Mouse (Mus musculus): ENCODE measurements around the gene Itgal.
"Not testable (repeated sequence)": the region's sequence is repeated elsewhere in the genome, so short reads cannot be mapped to it uniquely, and the experiment has no call there.

Itgal gene

GRCm38 (mm10) chr7:127296098-127296497 is at the start of gene Itgal:
Gene Itgal, plus strand, starts transcription at chr7:127296260.
- DNase-seq, result no peak

- DNase-seq, result not testable (repeated sequence)
Observed at GRCm38 (mm10) chr7:127250511-127250910, 45.5 kb upstream of the Itgal start.

GRCm38 (mm10) chr7:127252414-127252813 is 43.6 kb upstream of the Itgal start:
- no peak for DNase-seq

GRCm38 (mm10) chr7:127253341-127253740 is 42.7 kb upstream of the Itgal start:
- DNase-seq, result no peak

GRCm38 (mm10) chr7:127253821-127254769 is 42.0 kb upstream of the Itgal start:
- DNase-seq, result peak; percentile 96

GRCm38 (mm10) chr7:127255008-127255407 is 41.1 kb upstream of the Itgal start:
- no peak for DNase-seq

GRCm38 (mm10) chr7:127255965-127256364 is 40.1 kb upstream of the Itgal start:
- DNase-seq, result no peak

- DNase-seq, result no peak
Observed at GRCm38 (mm10) chr7:127256518-127256917, 39.5 kb upstream of the Itgal start.

- peak; percentile 50 for DNase-seq
Observed at GRCm38 (mm10) chr7:127259186-127259905, 36.7 kb upstream of the Itgal start.

- DNase-seq, result peak; percentile 99
Observed at GRCm38 (mm10) chr7:127260309-127261111, 35.5 kb upstream of the Itgal start, which contains the start of gene Dctpp1. Gene Dctpp1, minus strand, starts transcription at chr7:127260709.

- no peak for DNase-seq
Observed at GRCm38 (mm10) chr7:127262218-127262961, 33.7 kb upstream of the Itgal start.

GRCm38 (mm10) chr7:127263526-127263925 is 32.5 kb upstream of the Itgal start:
- no peak for DNase-seq

GRCm38 (mm10) chr7:127270256-127270655 is 25.8 kb upstream of the Itgal start:
- no peak for DNase-seq

GRCm38 (mm10) chr7:127270666-127271065 is 25.4 kb upstream of the Itgal start:
- no peak for DNase-seq

- DNase-seq, result no peak
Observed at GRCm38 (mm10) chr7:127271093-127271492, 25.0 kb upstream of the Itgal start.

GRCm38 (mm10) chr7:127272566-127272965 is 23.5 kb upstream of the Itgal start:
- DNase-seq, result no peak

- DNase-seq, result no peak
Observed at GRCm38 (mm10) chr7:127273118-127273923, 22.7 kb upstream of the Itgal start.

GRCm38 (mm10) chr7:127273925-127274789 is 21.9 kb upstream of the Itgal start, which contains the start of gene Sephs2:
Gene Sephs2, minus strand, starts transcription at chr7:127274055.
- peak; percentile 92 for DNase-seq

- DNase-seq, result no peak
Observed at GRCm38 (mm10) chr7:127276519-127276961, 19.5 kb upstream of the Itgal start.

- no peak for DNase-seq
Observed at GRCm38 (mm10) chr7:127278311-127278710, 17.7 kb upstream of the Itgal start.

Measured in right cerebral cortex, adult 18-20 months (tissue).